Mouse (Mus musculus) erythroblast, embryonic 14.5 days (primary cell): ENCODE measurements around the gene Mndal. TPM values are rescaled to one million over a fixed set of nuclear protein-coding genes. Genes with fewer than 3 reads are reported as not detected.
"Not testable (repeated sequence)": the region's sequence is repeated elsewhere in the genome, so short reads cannot be mapped to it uniquely, and the experiment has no call there.

Experiments used
- H3K27me3 ChIP-seq: 2 replicates; pipeline ENCODE4 v1.6.1; 2012; ENCODE audit warnings: inconsistent platforms; ENCODE audit not compliant: control insufficient read depth
- H3K36me3 ChIP-seq: 2 replicates; pipeline ENCODE4 v1.6.1; 2012; ENCODE audit warnings: mild to moderate bottlenecking, inconsistent platforms; ENCODE audit not compliant: control insufficient read depth
- H3K4me1 ChIP-seq: 2 replicates; pipeline ENCODE4 v1.6.1; 2012; ENCODE audit warnings: inconsistent platforms; ENCODE audit not compliant: control insufficient read depth
- H3K4me3 ChIP-seq: replicated peaks from 2 replicates; pipeline ENCODE3; 2012; ENCODE audit warnings: moderate library complexity, mild to moderate bottlenecking, inconsistent platforms
- H3K9me3 ChIP-seq: 2 replicates; pipeline ENCODE4 v1.6.1; 2012; ENCODE audit warnings: low read length, inconsistent platforms, mixed read lengths; ENCODE audit not compliant: control insufficient read depth
- polyA plus RNA-seq: library from polyadenylated mRNA; stranded (reverse); fragments of >175 nt; gene quantifications from 2 replicates; pipeline ENCODE4 v1.2.3, GENCODE M21; 2012

Gene Mndal
- polyA plus RNA-seq, 1 experiment, result not detected

DNA sequence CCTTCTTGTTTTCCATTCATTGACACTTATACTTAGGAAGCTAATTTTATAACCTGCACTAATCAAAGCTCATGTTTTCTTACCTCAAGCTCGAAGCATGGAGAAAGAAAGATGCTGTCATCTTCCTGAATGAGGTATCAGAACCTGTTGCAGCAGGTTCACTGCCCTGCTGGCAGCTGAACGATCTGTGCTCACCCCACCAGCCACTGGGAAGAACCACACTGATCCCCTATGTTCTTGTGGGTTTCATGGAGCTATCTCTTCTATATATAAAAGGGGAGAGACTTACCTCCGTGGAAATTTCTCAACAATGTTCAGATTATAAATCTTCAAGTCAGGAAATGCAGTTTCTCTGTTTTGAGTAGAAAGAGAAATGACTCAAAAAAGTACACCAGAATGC is 140.1 kb downstream of the Mndal start:
- H3K4me3 ChIP-seq, H3K9me3 ChIP-seq, H3K36me3 ChIP-seq, H3K27me3 ChIP-seq, H3K4me1 ChIP-seq: not testable (repeated sequence)

DNA sequence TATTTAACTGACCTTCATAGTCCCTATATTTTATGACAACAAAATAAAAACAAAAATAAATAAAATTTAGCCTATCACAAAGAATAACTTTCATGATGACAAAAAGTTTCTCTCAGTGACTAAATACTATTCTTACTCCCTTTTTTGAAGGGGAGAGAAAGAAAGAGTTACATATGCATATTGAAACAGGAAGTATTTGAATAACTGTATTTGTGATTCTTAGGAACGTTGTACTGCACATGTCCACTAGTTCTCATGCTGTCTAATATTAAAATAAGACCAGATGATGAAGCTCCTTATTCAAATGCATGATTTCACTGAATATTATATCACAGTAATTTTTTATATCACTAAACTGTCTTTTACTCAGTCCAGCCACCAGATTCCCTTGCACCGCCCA is 140.5 kb downstream of the Mndal start:
- H3K27me3 ChIP-seq, H3K9me3 ChIP-seq, H3K4me1 ChIP-seq, H3K36me3 ChIP-seq, H3K4me3 ChIP-seq: not testable (repeated sequence)

Other genes starting within 250 kb of the Mndal start
- gene Ifi207, start 200.7 kb downstream of the Mndal start, polyA plus RNA-seq, result not detected in 2 replicates
- not detected in 2 replicates for gene Ifi204, start 175.5 kb downstream of the Mndal start, polyA plus RNA-seq
- gene Ifi211, start 29.4 kb downstream of the Mndal start, polyA plus RNA-seq, result not detected in 2 replicates
- 0.02 TPM in 1 of 2 replicates, not detected in the other for gene Ifi203, start 181 bp upstream of the Mndal start, polyA plus RNA-seq
- gene Ifi202b, start 40.3 kb upstream of the Mndal start, polyA plus RNA-seq, result not detected in 2 replicates
- gene Ifi205, start 89.3 kb upstream of the Mndal start, polyA plus RNA-seq, result not detected in 2 replicates
- gene Olfr433, start 98.2 kb upstream of the Mndal start, polyA plus RNA-seq, result not detected in 2 replicates
- gene Olfr432, start 106.7 kb upstream of the Mndal start, polyA plus RNA-seq, result not detected in 2 replicates
- not detected in 2 replicates for gene Olfr430, start 124.1 kb upstream of the Mndal start, polyA plus RNA-seq
- gene Olfr429, start 141.8 kb upstream of the Mndal start, polyA plus RNA-seq, result not detected in 2 replicates
- not detected in 2 replicates for gene Olfr427, start 154.4 kb upstream of the Mndal start, polyA plus RNA-seq
- not detected in 2 replicates for gene Olfr231, start 178.7 kb upstream of the Mndal start, polyA plus RNA-seq
- not detected in 2 replicates for gene Olfr424, start 189.0 kb upstream of the Mndal start, polyA plus RNA-seq
- not detected in 2 replicates for gene Olfr420, start 213.1 kb upstream of the Mndal start, polyA plus RNA-seq
- 3.5 and 4.1 TPM in 2 replicates for gene Spta1, start 230.3 kb upstream of the Mndal start, polyA plus RNA-seq